9 mouse cellular contexts compared by ENCODE assay signal in genomic region chr15:10980712-10981111, GRCm38 (mm10). TPM values are rescaled to one million over a fixed set of nuclear protein-coding genes. Genes with fewer than 3 reads are reported as not detected.
DNase-seq lines count a peak whose midpoint lies in the region; ATAC-seq and TF ChIP-seq lines count a peak whose summit lies in the region.
"Had no signal": no experiment of that assay in that cellular context is flagged by ENCODE, and none has a peak within 500 bp of the region (broad histone marks: within the 10 kb centered on the region; RNA-seq: fewer than 3 reads in every experiment).

No protein-coding gene starts in this region.

- DNase-seq in kidney, adult 2 months: no peak
- no peak for DNase-seq in kidney, adult 9 months
- no peak for DNase-seq in midbrain, embryonic 14.5 days
- no peak for DNase-seq in layer of hippocampus, postnatal 25 days (ENCODE audit: extremely low spot score in 1 of 2, low spot score in 1 of 2)
- no peak for DNase-seq in left cerebral cortex, postnatal 10 days (ENCODE audit: extremely low spot score in 1 of 2, low spot score in 2 of 2)
- no peak for DNase-seq in right cerebral cortex, postnatal 36 days (ENCODE audit: low spot score in 2 of 2)

- no peaks in the 10 kb centered on the region for H3K9me3 ChIP-seq in embryonic facial prominence, embryonic 12.5 days
- no peaks in the 10 kb centered on the region for H3K9me3 ChIP-seq in hindbrain, embryonic 16.5 days (ENCODE audit: control insufficient read depth, low read length)
- no peaks in the 10 kb centered on the region for H3K9me3 ChIP-seq in midbrain, embryonic 14.5 days (ENCODE audit: control insufficient read depth, low read length)

- 60% methylated on average over 2 of the region's 2 CpGs for WGBS in kidney, adult 2 months
- WGBS in embryonic facial prominence, embryonic 12.5 days: 66% methylated on average over 2 of the region's 2 CpGs
- WGBS in hindbrain, embryonic 16.5 days: 63% methylated on average over 2 of the region's 2 CpGs
- 67% methylated on average over 2 of the region's 2 CpGs for WGBS in midbrain, embryonic 14.5 days

- no peak for TF ChIP-seq POLR2A in kidney, adult 2 months (IDR thresholded peaks at IDR 0.05; ENCODE audit: low read depth, low read length)

- no peak for ATAC-seq in embryonic facial prominence, embryonic 12.5 days (ENCODE audit: insufficient number of reproducible peaks, insufficient read depth, low FRiP score, low TSS enrichment)
- ATAC-seq in hindbrain, embryonic 16.5 days: no peak
- ATAC-seq in midbrain, embryonic 14.5 days (ENCODE audit: low FRiP score, low TSS enrichment): no peak

- no peak overlapping the region for H3K9ac ChIP-seq in embryonic facial prominence, embryonic 12.5 days
- no peak overlapping the region for H3K9ac ChIP-seq in hindbrain, embryonic 16.5 days (ENCODE audit: low read depth, low read length)
- H3K9ac ChIP-seq in midbrain, embryonic 14.5 days (replicated peaks; ENCODE audit: low read length): no peak overlapping the region

- no peaks in the 10 kb centered on the region for H3K27me3 ChIP-seq in kidney, adult 2 months (replicated peaks; ENCODE audit: control insufficient read depth, insufficient read depth, low read length)
- H3K27me3 ChIP-seq in embryonic facial prominence, embryonic 12.5 days: no peaks in the 10 kb centered on the region
- no peaks in the 10 kb centered on the region for H3K27me3 ChIP-seq in hindbrain, embryonic 16.5 days (replicated peaks; ENCODE audit: control insufficient read depth, insufficient read depth, low read length)
- no peaks in the 10 kb centered on the region for H3K27me3 ChIP-seq in midbrain, embryonic 14.5 days (ENCODE audit: control insufficient read depth, insufficient read depth, low read length)

- peak overlapping the region; percentile 54 for H3K27ac ChIP-seq in kidney, adult 2 months (ENCODE audit: insufficient read depth, low read depth, low read length)
- H3K27ac ChIP-seq in embryonic facial prominence, embryonic 12.5 days: no peak overlapping the region
- no peak overlapping the region for H3K27ac ChIP-seq in hindbrain, embryonic 16.5 days (ENCODE audit: low read depth, low read length)
- H3K27ac ChIP-seq in midbrain, embryonic 14.5 days (replicated peaks; ENCODE audit: low read depth, low read length): no peak overlapping the region

- TF ChIP-seq CTCF in kidney, adult 2 months (conservative IDR thresholded peaks at IDR 0.05; ENCODE audit: insufficient read depth, insufficient read length, low read depth, low read length): no peak

- H3K4me1 ChIP-seq in kidney, adult 2 months (ENCODE audit: control insufficient read depth, insufficient read depth, low read length): peaks cover 3% of the 10 kb centered on the region; the same call in 1 of the 2 replicates
- H3K4me1 ChIP-seq in embryonic facial prominence, embryonic 12.5 days: no peaks in the 10 kb centered on the region; the same call in 1 of the 2 replicates
- peaks cover 9% of the 10 kb centered on the region for H3K4me1 ChIP-seq in hindbrain, embryonic 16.5 days (ENCODE audit: control insufficient read depth, insufficient read depth, low read depth, low read length)
- peaks cover 3% of the 10 kb centered on the region; the same call in 1 of the 2 replicates for H3K4me1 ChIP-seq in midbrain, embryonic 14.5 days (ENCODE audit: control insufficient read depth, insufficient read depth, low read length)

- intact Hi-C loops in left cerebral cortex, postnatal 10 days (cut with DNase I): loop anchor here (5.0 kb wide), 1 partner anchor 58 kb away; no protein-coding TSS in a partner anchor

- no peaks in the 10 kb centered on the region; the same call in 1 of the 2 replicates for H3K36me3 ChIP-seq in kidney, adult 2 months (ENCODE audit: control insufficient read depth, insufficient read depth, low read length)
- H3K36me3 ChIP-seq in embryonic facial prominence, embryonic 12.5 days: no peaks in the 10 kb centered on the region
- H3K36me3 ChIP-seq in hindbrain, embryonic 16.5 days (ENCODE audit: control insufficient read depth, insufficient read depth, low read length): no peaks in the 10 kb centered on the region
- H3K36me3 ChIP-seq in midbrain, embryonic 14.5 days (ENCODE audit: control insufficient read depth, insufficient read depth, low read length): no peaks in the 10 kb centered on the region

- no peak overlapping the region for H3K4me3 ChIP-seq in kidney, adult 2 months (ENCODE audit: insufficient read depth, low read depth, low read length)
- 0 out of 2 replicates have a peak overlapping the region, but pooled peaks have one; percentile 68 for H3K4me3 ChIP-seq in embryonic facial prominence, embryonic 12.5 days
- no peak overlapping the region for H3K4me3 ChIP-seq in hindbrain, embryonic 16.5 days (ENCODE audit: low read length)
- H3K4me3 ChIP-seq in midbrain, embryonic 14.5 days (replicated peaks; ENCODE audit: low read depth, low read length): no peak overlapping the region

- peak overlapping the region; percentile 66 for H3K4me2 ChIP-seq in embryonic facial prominence, embryonic 12.5 days (replicated peaks)
- H3K4me2 ChIP-seq in hindbrain, embryonic 16.5 days (ENCODE audit: low read length): peak overlapping the region; percentile 89
- H3K4me2 ChIP-seq in midbrain, embryonic 14.5 days (ENCODE audit: low read length): peak overlapping the region; percentile 56

RNA-seq across cellular contexts. Expression of gene Amacr, which starts 0.8 kb away (rescaled TPM):
- polyA plus RNA-seq in kidney, adult 2 months (2012; rRNA removed): 66.9 and 71.9 TPM in 2 replicates
- 18.0 and 21.2 TPM in 2 replicates for polyA plus RNA-seq in embryonic facial prominence, embryonic 12.5 days (2016; fragmentation: Nextera tagmentation; extraction: Ambion mirVana)
- 14.1 and 14.3 TPM in 2 replicates for polyA plus RNA-seq in hindbrain, embryonic 16.5 days (2015; fragmentation: Nextera tagmentation; extraction: Ambion mirVana)
- 9.8 and 11.1 TPM in 2 replicates for polyA plus RNA-seq in midbrain, embryonic 14.5 days (2014; fragmentation: Nextera tagmentation; extraction: Ambion mirVana)
- 10 to 100 TPM; 10.5 to 11.6 TPM for total RNA-seq in layer of hippocampus, postnatal 25 days (2021)
- total RNA-seq in left cerebral cortex, postnatal 10 days (2021): 10 to 100 TPM in 1 of 2 experiments, 1 to 10 TPM in 1; 6.4 to 10.8 TPM

RNA-seq across cellular contexts. Expression of gene Slc45a2, which starts 19.8 kb away (rescaled TPM):
- polyA plus RNA-seq in kidney, adult 2 months (2012; rRNA removed): 0.14 and 0.16 TPM in 2 replicates
- polyA plus RNA-seq in embryonic facial prominence, embryonic 12.5 days (2016; fragmentation: Nextera tagmentation; extraction: Ambion mirVana): 0.74 and 1.3 TPM in 2 replicates
- 0.14 and 0.24 TPM in 2 replicates for polyA plus RNA-seq in hindbrain, embryonic 16.5 days (2015; fragmentation: Nextera tagmentation; extraction: Ambion mirVana)
- 0.36 TPM in 1 of 2 replicates, not detected in the other for polyA plus RNA-seq in midbrain, embryonic 14.5 days (2014; fragmentation: Nextera tagmentation; extraction: Ambion mirVana)
- not detected for total RNA-seq in layer of hippocampus, postnatal 25 days (2021)
- not detected for total RNA-seq in left cerebral cortex, postnatal 10 days (2021)
- total RNA-seq: left cerebral cortex, postnatal 36 days had no signal

RNA-seq across cellular contexts. Expression of gene C1qtnf3, which starts 28.6 kb away (rescaled TPM):
- 22.3 and 22.4 TPM in 2 replicates for polyA plus RNA-seq in kidney, adult 2 months (2012; rRNA removed)
- 2.5 and 6.1 TPM in 2 replicates for polyA plus RNA-seq in embryonic facial prominence, embryonic 12.5 days (2016; fragmentation: Nextera tagmentation; extraction: Ambion mirVana)
- polyA plus RNA-seq in hindbrain, embryonic 16.5 days (2015; fragmentation: Nextera tagmentation; extraction: Ambion mirVana): 1.7 and 8.2 TPM in 2 replicates
- 0.42 and 0.88 TPM in 2 replicates for polyA plus RNA-seq in midbrain, embryonic 14.5 days (2014; fragmentation: Nextera tagmentation; extraction: Ambion mirVana)
- total RNA-seq in layer of hippocampus, postnatal 25 days (2021): not detected
- under 1 TPM in 1 of 2 experiments, not detected in 1; 0.15 TPM for total RNA-seq in left cerebral cortex, postnatal 10 days (2021)
- total RNA-seq: left cerebral cortex, postnatal 36 days had no signal

RNA-seq across cellular contexts. Expression of gene Rxfp3, which starts 57.1 kb away (rescaled TPM):
- not detected in 2 replicates for polyA plus RNA-seq in kidney, adult 2 months (2012; rRNA removed)
- polyA plus RNA-seq in embryonic facial prominence, embryonic 12.5 days (2016; fragmentation: Nextera tagmentation; extraction: Ambion mirVana): 2.6 and 2.8 TPM in 2 replicates
- 6.0 and 6.8 TPM in 2 replicates for polyA plus RNA-seq in hindbrain, embryonic 16.5 days (2015; fragmentation: Nextera tagmentation; extraction: Ambion mirVana)
- 2.5 TPM in 2 replicates for polyA plus RNA-seq in midbrain, embryonic 14.5 days (2014; fragmentation: Nextera tagmentation; extraction: Ambion mirVana)
- 1 to 10 TPM; 5.0 to 6.0 TPM for total RNA-seq in layer of hippocampus, postnatal 25 days (2021)
- total RNA-seq in left cerebral cortex, postnatal 10 days (2021): 1 to 10 TPM; 2.8 to 4.1 TPM
